ENCODE assay signal across 11 mouse cellular contexts in the genomic region with DNA sequence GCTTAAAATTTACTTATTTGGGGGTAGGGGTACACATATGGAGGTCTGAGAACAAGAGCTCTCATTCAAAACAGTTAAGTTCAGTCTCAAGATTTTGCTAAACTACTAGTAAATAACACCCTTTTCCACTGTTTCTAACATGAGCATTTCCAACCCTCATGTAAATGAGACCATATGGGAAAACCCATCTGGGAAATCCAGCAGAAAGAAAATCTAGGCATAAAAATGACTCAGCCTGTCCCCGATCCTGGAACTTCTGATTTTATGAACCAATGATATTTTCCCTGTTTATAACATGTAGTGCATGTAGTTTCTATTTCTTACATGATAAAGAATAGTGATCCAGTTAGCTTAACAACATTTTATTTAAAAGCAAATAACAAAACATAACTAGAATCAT. TPM values are rescaled to one million over a fixed set of nuclear protein-coding genes. Genes with fewer than 3 reads are reported as not detected.
A peak's percentile ranks its signal among the peaks of the same experiment; 100 is the strongest.
DNase-seq lines count a peak whose midpoint lies in the region; ATAC-seq and TF ChIP-seq lines count a peak whose summit lies in the region.
"Had no signal": no experiment of that assay in that cellular context is flagged by ENCODE, and none has a peak within 500 bp of the region (broad histone marks: within the 10 kb centered on the region; RNA-seq: fewer than 3 reads in every experiment).

No protein-coding gene starts in this region.

- no peaks in the 10 kb centered on the region for H3K9me3 ChIP-seq in heart, postnatal 0 days (replicated peaks; ENCODE audit: control insufficient read depth, low read length)
- H3K9me3 ChIP-seq in CH12.LX (replicated peaks; ENCODE audit: low read length): peaks cover 5% of the 10 kb centered on the region
- no peaks in the 10 kb centered on the region for H3K9me3 ChIP-seq in embryonic facial prominence, embryonic 11.5 days (replicated peaks; ENCODE audit: control insufficient read depth, low read length)
- no peaks in the 10 kb centered on the region for H3K9me3 ChIP-seq in limb, embryonic 12.5 days
- H3K9me3 ChIP-seq: heart, embryonic 15.5 days had no signal

- TF ChIP-seq EP300 in heart, postnatal 0 days (IDR thresholded peaks at IDR 0.05; ENCODE audit: low read depth): no peak
- no peak for TF ChIP-seq EP300 in CH12.LX (IDR thresholded peaks at IDR 0.05; ENCODE audit: low read length)

- dilution Hi-C loops in CH12.LX (cut with MboI; ENCODE audit: extremely low pct_ligation_motif_present, extremely low pct_unique_long_range_greater_than_20kb, low sequenced_read_pairs): no loop called here

- 87% methylated on average over 1 of the region's 1 CpGs for whole genome bisulfite sequencing in heart, postnatal 0 days
- 60% methylated on average over 1 of the region's 1 CpGs for WGBS in embryonic facial prominence, embryonic 11.5 days
- WGBS in limb, embryonic 12.5 days: 77% methylated on average over 1 of the region's 1 CpGs

- no peak for DNase-seq in heart, postnatal 0 days (ENCODE audit: low spot score)
- no peak for DNase-seq in heart, postnatal 36 days
- DNase-seq in CH12.LX (ENCODE audit: extremely low read depth): no peak
- peak; percentile 15 for DNase-seq in embryonic facial prominence, embryonic 11.5 days (ENCODE audit: low spot score)
- no peak for DNase-seq in thymus, postnatal 36 days
- DNase-seq in kidney, postnatal 36 days: no peak
- DNase-seq: liver, postnatal 0 days had no signal

- peaks cover 9% of the 10 kb centered on the region; the same call in 1 of the 2 replicates for H3K4me1 ChIP-seq in heart, postnatal 0 days (ENCODE audit: control insufficient read depth, insufficient read depth)
- peaks cover 2 to 22% of the 10 kb centered on the region in 2 experiments for H3K4me1 ChIP-seq in CH12.LX (ENCODE audit: control insufficient read depth in 1 of 2, insufficient read depth in 2 of 2)
- H3K4me1 ChIP-seq in embryonic facial prominence, embryonic 11.5 days (ENCODE audit: control insufficient read depth, insufficient read depth, low read length): no peaks in the 10 kb centered on the region
- H3K4me1 ChIP-seq in limb, embryonic 12.5 days (replicated peaks): peaks cover 9% of the 10 kb centered on the region

- no peak overlapping the region; the same call in 1 of the 2 replicates for H3K4me2 ChIP-seq in heart, postnatal 0 days (ENCODE audit: low read depth, low read length)
- no peak overlapping the region for H3K4me2 ChIP-seq in CH12.LX (ENCODE audit: insufficient read depth, low read depth, poor library complexity, severe bottlenecking)
- H3K4me2 ChIP-seq in embryonic facial prominence, embryonic 11.5 days (ENCODE audit: low read depth, low read length): no peak overlapping the region
- peak overlapping the region; percentile 62; the same call in 1 of the 2 replicates for H3K4me2 ChIP-seq in limb, embryonic 12.5 days

- ATAC-seq in heart, postnatal 0 days (ENCODE audit: insufficient read depth, low read depth): no peak
- no peak for ATAC-seq in embryonic facial prominence, embryonic 11.5 days (replicated peaks; ENCODE audit: insufficient number of reproducible peaks, low FRiP score, low TSS enrichment, low read depth)
- no peak for ATAC-seq in limb, embryonic 12.5 days (ENCODE audit: insufficient number of reproducible peaks, insufficient read depth, low FRiP score, low TSS enrichment, low read depth)
- no peak for ATAC-seq in activated CD4-positive, CD25-positive, alpha-beta regulatory T cell, adult 4 months
- ATAC-seq: liver, postnatal 0 days had no signal

- H3K9ac ChIP-seq in heart, postnatal 0 days (replicated peaks; ENCODE audit: low read depth, low read length): no peak overlapping the region
- H3K9ac ChIP-seq in CH12.LX (ENCODE audit: insufficient read depth, low read depth): 0 out of 2 replicates have a peak overlapping the region, but pooled peaks have one; percentile 34
- no peak overlapping the region for H3K9ac ChIP-seq in embryonic facial prominence, embryonic 11.5 days (replicated peaks; ENCODE audit: low read length)
- no peak overlapping the region for H3K9ac ChIP-seq in limb, embryonic 12.5 days (replicated peaks)
- H3K9ac ChIP-seq: liver, postnatal 0 days had no signal

- 0 out of 2 replicates have a peak overlapping the region, but pooled peaks have one; percentile 76 for H3K4me3 ChIP-seq in heart, postnatal 0 days (ENCODE audit: low read depth, low read length)
- H3K4me3 ChIP-seq in CH12.LX (replicated peaks in 1 of 3; ENCODE audit: low read depth in 2 of 3, low read length in 2 of 3, poor library complexity in 1 of 3): no peak overlapping the region
- H3K4me3 ChIP-seq in embryonic facial prominence, embryonic 11.5 days (ENCODE audit: low read depth, low read length): no peak overlapping the region
- H3K4me3 ChIP-seq in limb, embryonic 12.5 days (replicated peaks): no peak overlapping the region

- H3K36me3 ChIP-seq in heart, postnatal 0 days (replicated peaks; ENCODE audit: control insufficient read depth, insufficient read depth, low read length): peaks cover 28% of the 10 kb centered on the region
- H3K36me3 ChIP-seq in CH12.LX (replicated peaks in 1 of 2; ENCODE audit: control insufficient read depth in 1 of 2, insufficient read depth in 1 of 2, low read length in 1 of 2): peaks cover 8 to 30% of the 10 kb centered on the region in 2 experiments
- no peaks in the 10 kb centered on the region for H3K36me3 ChIP-seq in embryonic facial prominence, embryonic 11.5 days (replicated peaks; ENCODE audit: control insufficient read depth, insufficient read depth, low read depth, low read length)
- H3K36me3 ChIP-seq in limb, embryonic 12.5 days: peaks cover 26% of the 10 kb centered on the region

- no peaks in the 10 kb centered on the region for H3K27me3 ChIP-seq in heart, postnatal 0 days (ENCODE audit: control insufficient read depth, insufficient read depth, low read length)
- H3K27me3 ChIP-seq in CH12.LX (replicated peaks): no peaks in the 10 kb centered on the region
- no peaks in the 10 kb centered on the region for H3K27me3 ChIP-seq in embryonic facial prominence, embryonic 11.5 days (ENCODE audit: control insufficient read depth, insufficient read depth, low read length)
- H3K27me3 ChIP-seq in limb, embryonic 12.5 days: no peaks in the 10 kb centered on the region
- H3K27me3 ChIP-seq: heart, embryonic 15.5 days had no signal

- peaks cover 20% of the 10 kb centered on the region for H3K79me2 ChIP-seq in CH12.LX (replicated peaks; ENCODE audit: control insufficient read depth, extremely low read depth, insufficient read depth, poor library complexity, severe bottlenecking)

- TF ChIP-seq CTCF in heart, postnatal 0 days (IDR thresholded peaks at IDR 0.05; ENCODE audit: low read depth): no peak
- no peak for TF ChIP-seq CTCF in CH12.LX (conservative IDR thresholded peaks at IDR 0.05 in 1 of 2, IDR thresholded peaks at IDR 0.05 in 1 of 2; ENCODE audit: low read depth in 2 of 2, low read length in 2 of 2)

- TF ChIP-seq POLR2A in CH12.LX (IDR thresholded peaks at IDR 0.05; ENCODE audit: low read depth, low read length): no peak

- intact Hi-C loops in heart, postnatal 36 days (cut with DNase I): loop anchor here (5.0 kb wide), 2 partner anchors 74 to 294 kb away; a partner anchor contains a TSS

- no peak for TF ChIP-seq RAD21 in CH12.LX (IDR thresholded peaks at IDR 0.05; ENCODE audit: low read depth, low read length)

- no peak overlapping the region for H3K27ac ChIP-seq in heart, postnatal 0 days (ENCODE audit: low read depth)
- no peak overlapping the region for H3K27ac ChIP-seq in CH12.LX (ENCODE audit: insufficient read depth, low read depth)
- no peak overlapping the region for H3K27ac ChIP-seq in embryonic facial prominence, embryonic 11.5 days (replicated peaks; ENCODE audit: low read depth, low read length)
- no peak overlapping the region for H3K27ac ChIP-seq in limb, embryonic 12.5 days
- H3K27ac ChIP-seq: kidney, postnatal 0 days had no signal

- in situ Hi-C loops in CH12.LX (cut with MboI; ENCODE audit: low pct_ligation_motif_present, low pct_unique_long_range_greater_than_20kb, low sequenced_read_pairs): no loop called here

TF ChIP-seq in CH12.LX, 34 proteins besides CTCF, POLR2A, EP300 and RAD21 (continues in another document):
- no peak for TF ChIP-seq ZNF384 (IDR thresholded peaks at IDR 0.05; ENCODE audit: low read depth, low read length)
- no peak for TF ChIP-seq MEF2A (IDR thresholded peaks at IDR 0.05; ENCODE audit: borderline replicate concordance, low read depth, low read length)
- no peak for TF ChIP-seq IRF4 (IDR thresholded peaks at IDR 0.05; ENCODE audit: low read depth, low read length)
- TF ChIP-seq UBTF (IDR thresholded peaks at IDR 0.05; ENCODE audit: low read depth, low read length): no peak
- TF ChIP-seq SIN3A (IDR thresholded peaks at IDR 0.05; ENCODE audit: low read length): no peak
- TF ChIP-seq MXI1 (IDR thresholded peaks at IDR 0.05; ENCODE audit: low read depth, low read length): no peak
- TF ChIP-seq NELFE (IDR thresholded peaks at IDR 0.05; ENCODE audit: low read depth, low read length): no peak
- TF ChIP-seq ELF1 (IDR thresholded peaks at IDR 0.05; ENCODE audit: low read depth, low read length): no peak
- TF ChIP-seq ETS1 (conservative IDR thresholded peaks at IDR 0.05; ENCODE audit: low read depth, low read length): no peak
- no peak for TF ChIP-seq PAX5 (IDR thresholded peaks at IDR 0.05; ENCODE audit: low read length)

RNA-seq across cellular contexts. Expression of a gene that starts 2.2 kb away (rescaled TPM):
- total RNA-seq in heart, postnatal 0 days (2014; rRNA removed; ENCODE audit: low replicate concordance): 84.3 and 88.7 TPM in 2 replicates
- polyA plus RNA-seq in heart, postnatal 0 days (2015; fragmentation: Nextera tagmentation; extraction: Ambion mirVana): 255 and 288 TPM in 2 replicates
- total RNA-seq in heart, postnatal 36 days (2021): 10 to 100 TPM; 26.2 to 30.7 TPM
- total RNA-seq in CH12.LX (2012; rRNA removed) (86.1 and 106 TPM in 2 replicates), CH12.LX (2014; rRNA removed) (226 and 276 TPM in 2 replicates)
- polyA plus RNA-seq in CH12.LX (2012; ENCODE audit: insufficient read length, low read depth): 166 and 245 TPM in 2 replicates
- 188 and 208 TPM in 2 replicates for polyA plus RNA-seq in embryonic facial prominence, embryonic 11.5 days (2014; fragmentation: Nextera tagmentation; extraction: Ambion mirVana)
- polyA plus RNA-seq in limb, embryonic 12.5 days (2016; fragmentation: Nextera tagmentation; extraction: Ambion mirVana): 180 and 192 TPM in 2 replicates
- polyA plus RNA-seq in activated CD4-positive, CD25-positive, alpha-beta regulatory T cell, adult 4 months (2017; shearing (Covaris generic)): 100 to 1,000 TPM; 532 to 579 TPM

RNA-seq across cellular contexts. Expression of a gene that starts 34.8 kb away (rescaled TPM):
- total RNA-seq in heart, postnatal 0 days (2014; rRNA removed; ENCODE audit: low replicate concordance): 43.4 and 48.3 TPM in 2 replicates
- 6.9 and 9.2 TPM in 2 replicates for polyA plus RNA-seq in heart, postnatal 0 days (2015; fragmentation: Nextera tagmentation; extraction: Ambion mirVana)
- 10 to 100 TPM; 27.6 to 30.5 TPM for total RNA-seq in heart, postnatal 36 days (2021)
- total RNA-seq in CH12.LX (2012; rRNA removed): 34.9 and 37.9 TPM in 2 replicates
- total RNA-seq in CH12.LX (2014; rRNA removed): 34.4 and 37.0 TPM in 2 replicates
- 46.7 and 61.5 TPM in 2 replicates for polyA plus RNA-seq in CH12.LX (2012; ENCODE audit: insufficient read length, low read depth)
- polyA plus RNA-seq in embryonic facial prominence, embryonic 11.5 days (2014; fragmentation: Nextera tagmentation; extraction: Ambion mirVana): 26.7 and 41.2 TPM in 2 replicates
- polyA plus RNA-seq in limb, embryonic 12.5 days (2016; fragmentation: Nextera tagmentation; extraction: Ambion mirVana): 21.3 and 38.1 TPM in 2 replicates
- 10 to 100 TPM; 25.2 to 28.1 TPM for polyA plus RNA-seq in activated CD4-positive, CD25-positive, alpha-beta regulatory T cell, adult 4 months (2017; shearing (Covaris generic))
